Mouse (Mus musculus) thymus, adult 18-20 months (tissue): Measurements from ENCODE around the gene H2al1h.
"Not testable (repeated sequence)": the region's sequence is repeated elsewhere in the genome, so short reads cannot be mapped to it uniquely, and the experiment has no call there.

Source experiments
- DNase-seq, 2 experiments: peaks; one replicate each; pipeline ENCODE4 v3.0.0; 2022; ENCODE audit warnings: mixed read lengths in 2 of 2

Gene H2al1h

GRCm38 (mm10) chrX:11321192-11321591 lies at the start of gene H2al1h:
TSS of gene H2al1h (plus strand) at chrX:11321492.
- not testable (repeated sequence) for DNase-seq

- no peak for DNase-seq
These were observed 48.1 kb upstream of the H2al1h start for GRCm38 (mm10) chrX:11273190-11273589.

DNA sequence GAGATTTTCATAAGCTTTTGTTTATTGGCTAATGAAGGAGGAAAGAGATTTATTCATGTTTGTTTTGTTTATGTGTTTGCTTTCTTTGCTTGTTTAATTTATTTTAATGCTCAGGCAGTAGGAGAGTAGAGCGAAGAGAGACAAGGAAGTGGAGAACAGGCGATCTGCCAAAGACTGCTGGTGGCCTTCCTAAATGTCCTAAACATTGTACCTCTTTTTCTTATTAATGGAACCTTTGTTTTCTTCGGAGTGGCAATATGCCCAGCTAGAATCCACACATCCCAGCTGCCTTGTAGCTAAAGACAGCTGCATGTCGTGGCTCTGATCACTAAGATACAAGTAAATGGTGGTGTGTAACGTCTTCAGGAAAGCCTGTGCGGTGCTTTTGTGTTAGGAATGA lies 44.2 kb upstream of the H2al1h start:
- no peak for DNase-seq

DNA sequence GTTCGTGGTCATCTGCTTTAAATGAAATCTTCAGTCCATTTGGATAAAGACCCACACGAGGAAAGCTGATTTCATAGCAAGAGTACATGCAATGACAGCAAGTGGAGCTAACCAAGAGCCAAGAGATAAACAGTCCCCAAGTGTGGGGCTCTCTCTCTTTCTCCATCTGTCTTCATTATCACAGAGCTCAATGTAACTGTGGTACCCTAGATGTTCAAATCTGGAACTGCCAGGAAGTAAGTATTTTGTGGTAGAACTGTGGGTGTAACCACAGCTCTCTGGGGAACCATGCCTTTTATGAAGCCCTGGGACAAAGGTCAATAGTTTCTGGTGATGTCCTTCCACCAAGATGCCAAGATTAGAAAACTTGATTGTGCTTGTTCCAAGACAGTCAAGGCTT lies 40.6 kb upstream of the H2al1h start:
- DNase-seq: no peak

GRCm38 (mm10) chrX:11288306-11288882 lies 32.9 kb upstream of the H2al1h start:
- no peak for DNase-seq

- DNase-seq: no peak
These were observed 32.0 kb upstream of the H2al1h start for GRCm38 (mm10) chrX:11289244-11289643.

GRCm38 (mm10) chrX:11298957-11299356 lies 22.3 kb upstream of the H2al1h start, which contains the start of gene H2al1a:
TSS of gene H2al1a (plus strand) at chrX:11299257.
- DNase-seq: not testable (repeated sequence)

DNA sequence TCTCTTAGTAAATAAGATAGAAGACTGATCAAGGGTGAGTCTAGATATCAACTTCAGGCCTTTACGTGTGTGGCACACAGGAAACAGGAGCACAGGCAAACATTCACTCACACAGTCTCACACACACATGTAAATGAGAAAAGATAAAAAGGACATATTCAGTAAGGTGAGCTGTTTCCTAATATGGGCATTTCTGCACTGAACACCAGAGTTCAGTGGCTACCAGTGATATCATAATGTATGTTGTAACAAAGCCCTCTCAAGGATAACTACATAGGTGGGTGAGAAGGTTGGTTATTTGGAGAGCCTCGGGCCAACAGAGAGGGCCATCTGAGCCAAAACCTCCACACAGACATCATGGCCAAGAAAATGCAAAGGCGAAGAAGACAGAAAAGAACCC lies 19.2 kb upstream of the H2al1h start, which contains the start of gene H2al1b:
H2al1b (plus strand) TSS at position 301 of the 400 bp plus-strand sequence.
- DNase-seq: not testable (repeated sequence)

- DNase-seq: not testable (repeated sequence)
These were observed 15.9 kb upstream of the H2al1h start, which contains the start of gene H2al1c for GRCm38 (mm10) chrX:11305355-11305754. TSS of gene H2al1c (plus strand) at chrX:11305655.

DNA sequence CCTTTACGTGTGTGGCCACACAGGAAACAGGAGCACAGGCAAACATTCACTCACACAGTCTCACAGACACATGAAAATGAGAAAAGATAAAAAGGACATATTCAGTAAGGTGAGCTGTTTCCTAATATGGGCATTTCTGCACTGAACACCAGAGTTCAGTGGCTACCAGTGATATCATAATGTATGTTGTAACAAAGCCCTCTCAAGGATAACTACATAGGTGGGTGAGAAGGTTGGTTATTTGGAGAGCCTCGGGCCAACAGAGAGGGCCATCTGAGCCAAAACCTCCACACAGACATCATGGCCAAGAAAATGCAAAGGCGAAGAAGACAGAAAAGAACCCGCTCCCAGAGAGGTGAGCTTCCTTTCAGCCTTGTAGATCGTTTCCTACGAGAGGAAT lies 12.8 kb upstream of the H2al1h start, which contains the start of gene H2al1d:
H2al1d (plus strand) TSS at position 301 of the 400 bp plus-strand sequence.
- DNase-seq: not testable (repeated sequence)

GRCm38 (mm10) chrX:11311634-11312033 lies 9.7 kb upstream of the H2al1h start, which contains the start of gene H2al1e:
TSS of gene H2al1e (plus strand) at chrX:11311934.
- DNase-seq: not testable (repeated sequence)

GRCm38 (mm10) chrX:11314858-11315257 lies 6.4 kb upstream of the H2al1h start, which contains the start of gene H2al1f:
TSS of gene H2al1f (plus strand) at chrX:11315158.
- not testable (repeated sequence) for DNase-seq

DNA sequence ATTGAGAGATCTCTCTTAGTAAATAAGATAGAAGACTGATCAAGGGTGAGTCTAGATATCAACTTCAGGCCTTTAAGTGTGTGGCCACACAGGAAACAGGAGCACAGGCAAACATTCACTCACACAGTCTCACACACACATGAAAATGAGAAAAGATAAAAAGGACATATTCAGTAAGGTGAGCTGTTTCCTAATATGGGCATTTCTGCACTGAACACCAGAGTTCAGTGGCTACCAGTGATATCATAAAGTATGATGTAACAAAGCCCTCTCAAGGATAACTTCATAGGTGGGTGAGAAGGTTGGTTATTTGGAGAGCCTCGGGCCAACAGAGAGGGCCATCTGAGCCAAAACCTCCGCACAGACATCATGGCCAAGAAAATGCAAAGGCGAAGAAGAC lies 3.3 kb upstream of the H2al1h start, which contains the start of gene H2al1g:
H2al1g (plus strand) TSS at position 301 of the 400 bp plus-strand sequence.
- not testable (repeated sequence) for DNase-seq

- not testable (repeated sequence) for DNase-seq
These were observed 3.1 kb downstream of the H2al1h start, which contains the start of gene H2al1i for GRCm38 (mm10) chrX:11324359-11324758. TSS of gene H2al1i (plus strand) at chrX:11324659.

DNA sequence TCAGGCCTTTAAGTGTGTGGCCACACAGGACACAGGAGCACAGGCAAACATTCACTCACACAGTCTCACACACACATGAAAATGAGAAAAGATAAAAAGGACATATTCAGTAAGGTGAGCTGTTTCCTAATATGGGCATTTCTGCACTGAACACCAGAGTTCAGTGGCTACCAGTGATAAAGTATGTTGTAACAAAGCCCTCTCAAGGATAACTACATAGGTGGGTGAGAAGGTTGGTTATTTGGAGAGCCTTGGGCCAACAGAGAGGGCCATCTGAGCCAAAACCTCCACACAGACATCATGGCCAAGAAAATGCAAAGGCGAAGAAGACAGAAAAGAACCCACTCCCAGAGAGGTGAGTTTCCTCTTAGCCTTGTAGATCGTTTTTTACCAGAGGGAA lies 6.2 kb downstream of the H2al1h start, which contains the start of gene H2al1j:
H2al1j (plus strand) TSS at position 301 of the 400 bp plus-strand sequence.
- DNase-seq: not testable (repeated sequence)

GRCm38 (mm10) chrX:11345762-11346161 lies 24.5 kb downstream of the H2al1h start:
- DNase-seq: no peak

GRCm38 (mm10) chrX:11346756-11347155 lies 25.5 kb downstream of the H2al1h start:
- DNase-seq: no peak

GRCm38 (mm10) chrX:11360823-11361222 lies 39.5 kb downstream of the H2al1h start:
- DNase-seq: no peak

GRCm38 (mm10) chrX:11361261-11361660 lies 40.0 kb downstream of the H2al1h start:
- no peak for DNase-seq

GRCm38 (mm10) chrX:11363890-11364289 lies 42.6 kb downstream of the H2al1h start:
- DNase-seq: no peak

DNA sequence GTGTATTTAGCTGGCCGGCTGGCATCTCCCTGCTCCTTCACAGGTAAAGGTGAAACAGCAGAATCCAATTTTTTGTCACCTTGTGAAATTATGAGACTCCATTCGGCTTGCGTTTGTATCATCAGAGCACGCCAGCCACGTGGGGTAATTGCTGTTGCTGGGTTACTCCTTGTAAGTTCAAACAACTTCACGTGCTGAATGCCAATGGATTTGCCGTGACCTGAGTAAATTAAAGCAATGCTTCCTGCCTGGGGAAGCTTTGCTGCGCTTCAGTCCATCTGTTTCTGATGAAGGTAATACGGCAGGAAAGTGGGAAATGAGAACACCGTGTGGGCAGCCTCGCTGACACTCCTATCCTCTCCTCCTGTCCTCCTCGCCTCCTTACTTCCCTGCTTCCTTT lies 43.9 kb downstream of the H2al1h start:
- DNase-seq: no peak
